Mouse (Mus musculus) MEL (cell line): ENCODE data around the gene Ccr6. TPM values are rescaled to one million over a fixed set of nuclear protein-coding genes. Genes with fewer than 3 reads are reported as not detected.

Experiments used
- DNase-seq: peaks from one replicate; pipeline ENCODE4 v3.0.0; 2011; ENCODE audit warnings: low read depth, low spot score
- H3K27ac ChIP-seq: 2 replicates; pipeline ENCODE4 v1.5.1; 2012; ENCODE audit warnings: low read depth, mild to moderate bottlenecking, control low read depth, low read length, moderate library complexity; ENCODE audit not compliant: control insufficient read depth
- H3K27me3 ChIP-seq, 2 experiments: fragments of 150-350 bp in 1 of 2; sonication (generic) in 1 of 2; 2 replicates each; pipeline ENCODE4 v1.6.1; 2012; ENCODE audit warnings: low read length in 2 of 2, mild to moderate bottlenecking in 2 of 2, improper control_type of control experiment in 1 of 2, moderate library complexity in 1 of 2; ENCODE audit not compliant: insufficient read depth in 2 of 2, control insufficient read depth in 1 of 2
- H3K36me3 ChIP-seq, 2 experiments: 2 replicates each; pipeline ENCODE4 v1.6.1; 2012 to 2014; ENCODE audit warnings: low read length in 2 of 2, improper control_type of control experiment in 1 of 2, inconsistent platforms in 1 of 2, mild to moderate bottlenecking in 1 of 2; ENCODE audit not compliant: insufficient read depth in 2 of 2, control insufficient read depth in 1 of 2
- H3K4me1 ChIP-seq, 2 experiments: fragments of 150-350 bp in 1 of 2; sonication (generic) in 1 of 2; 2 replicates each; pipeline ENCODE4 v1.6.1; 2012; ENCODE audit warnings: low read length in 2 of 2, improper control_type of control experiment in 1 of 2, mild to moderate bottlenecking in 1 of 2; ENCODE audit not compliant: insufficient read depth in 2 of 2, control insufficient read depth in 1 of 2
- H3K4me3 ChIP-seq, 2 experiments: fragments of 150-350 bp in 1 of 2; sonication (generic) in 1 of 2; 2 replicates each; pipeline ENCODE4 v1.5.1; 2012; ENCODE audit warnings: low read depth in 2 of 2, low read length in 2 of 2, mild to moderate bottlenecking in 2 of 2, moderate library complexity in 2 of 2, control low read depth in 1 of 2, improper control_type of control experiment in 1 of 2; ENCODE audit not compliant: control insufficient read depth in 1 of 2, insufficient read depth in 1 of 2
- H3K79me2 ChIP-seq: 2 replicates; pipeline ENCODE4 v1.6.1; 2012; ENCODE audit warnings: mild to moderate bottlenecking, low read length, moderate library complexity; ENCODE audit not compliant: control insufficient read depth, poor library complexity, insufficient read depth
- H3K9ac ChIP-seq: 2 replicates; pipeline ENCODE4 v1.6.1; 2012; ENCODE audit warnings: low read depth, mild to moderate bottlenecking, control low read depth, low read length, moderate library complexity; ENCODE audit not compliant: control insufficient read depth, poor library complexity, severe bottlenecking
- H3K9me3 ChIP-seq: fragments of 150-350 bp; sonication (generic); replicated peaks from 2 replicates; pipeline ENCODE4 v1.6.1; 2012; ENCODE audit warnings: mild to moderate bottlenecking, low read length, improper control_type of control experiment, moderate library complexity; ENCODE audit not compliant: insufficient read depth
- BHLHE40 ChIP-seq: IDR thresholded peaks from 2 replicates; pipeline ENCODE4 v1.6.1; 2012; ENCODE audit warnings: low read depth, mild to moderate bottlenecking, inconsistent platforms, low read length, improper control_type of control experiment, borderline replicate concordance
- CHD1 ChIP-seq: IDR thresholded peaks from 2 replicates; pipeline ENCODE4 v1.6.1; 2012; ENCODE audit warnings: low read depth, mild to moderate bottlenecking, inconsistent platforms, low read length, improper control_type of control experiment
- CHD2 ChIP-seq: IDR thresholded peaks from 2 replicates; pipeline ENCODE4 v1.6.1; 2011; ENCODE audit warnings: low read length, improper control_type of control experiment
- CTCF ChIP-seq, 3 experiments: IDR thresholded peaks in 2 of 3; conservative IDR thresholded peaks in 1 of 3; 2 replicates each; pipeline ENCODE4 v1.5.1; 2011 to 2012; ENCODE audit warnings: low read length in 3 of 3, low read depth in 2 of 3, mild to moderate bottlenecking in 2 of 3, improper control_type of control experiment in 1 of 3, inconsistent platforms in 1 of 3, mixed read lengths in 1 of 3, moderate library complexity in 1 of 3; ENCODE audit not compliant: control insufficient read depth in 1 of 3, insufficient read depth in 1 of 3, poor library complexity in 1 of 3, severe bottlenecking in 1 of 3
- EP300 ChIP-seq, 2 experiments: IDR thresholded peaks; 2 replicates each; pipeline ENCODE4 v1.6.1; 2011; ENCODE audit warnings: improper control_type of control experiment in 2 of 2, low read length in 2 of 2, low read depth in 1 of 2, mild to moderate bottlenecking in 1 of 2
- ETS1 ChIP-seq: IDR thresholded peaks from 2 replicates; pipeline ENCODE4 v1.6.1; 2012; ENCODE audit warnings: low read depth, mild to moderate bottlenecking, inconsistent platforms, low read length, improper control_type of control experiment, moderate library complexity
- KAT2A ChIP-seq: conservative IDR thresholded peaks from 2 replicates; pipeline ENCODE4 v1.6.1; 2012; ENCODE audit warnings: low read depth, low read length, improper control_type of control experiment, inconsistent platforms
- MAZ ChIP-seq: IDR thresholded peaks from 2 replicates; pipeline ENCODE4 v1.6.1; 2012; ENCODE audit warnings: low read depth, mild to moderate bottlenecking, inconsistent platforms, low read length, improper control_type of control experiment
- MXI1 ChIP-seq: IDR thresholded peaks from 2 replicates; pipeline ENCODE4 v1.6.1; 2011; ENCODE audit warnings: mild to moderate bottlenecking, low read depth, low read length, improper control_type of control experiment
- MYB ChIP-seq: IDR thresholded peaks from 2 replicates; pipeline ENCODE4 v1.6.1; 2011; ENCODE audit warnings: mild to moderate bottlenecking, low read depth, low read length, improper control_type of control experiment
- NELFE ChIP-seq: IDR thresholded peaks from 2 replicates; pipeline ENCODE4 v1.6.1; 2011; ENCODE audit warnings: low read depth, low read length, improper control_type of control experiment
- NRF1 ChIP-seq: IDR thresholded peaks from 2 replicates; pipeline ENCODE4 v1.6.1; 2014; ENCODE audit warnings: low read depth, mild to moderate bottlenecking, inconsistent platforms, low read length, improper control_type of control experiment, moderate library complexity; ENCODE audit not compliant: poor library complexity, insufficient read depth, severe bottlenecking
- POLR2AphosphoS2 ChIP-seq: IDR thresholded peaks from 2 replicates; pipeline ENCODE4 v1.6.1; 2011; ENCODE audit warnings: low read length, improper control_type of control experiment
- POLR2AphosphoS5 ChIP-seq: IDR thresholded peaks from 2 replicates; pipeline ENCODE4 v1.6.1; 2012; ENCODE audit warnings: low read depth, borderline replicate concordance, mild to moderate bottlenecking, inconsistent platforms, low read length, moderate library complexity, mixed read lengths
- RAD21 ChIP-seq: IDR thresholded peaks from 2 replicates; pipeline ENCODE4 v1.6.1; 2011; ENCODE audit warnings: mild to moderate bottlenecking, low read depth, low read length, improper control_type of control experiment
- SIN3A ChIP-seq: IDR thresholded peaks from 2 replicates; pipeline ENCODE4 v1.6.1; 2012; ENCODE audit warnings: low read length, improper control_type of control experiment, inconsistent platforms
- SMC3 ChIP-seq: IDR thresholded peaks from 2 replicates; pipeline ENCODE4 v1.6.1; 2011; ENCODE audit warnings: low read depth, low read length, improper control_type of control experiment
- TAL1 ChIP-seq: IDR thresholded peaks from 2 replicates; pipeline ENCODE4 v1.6.1; 2012; ENCODE audit warnings: mild to moderate bottlenecking, inconsistent platforms, low read length, moderate library complexity, mixed read lengths
- TCF12 ChIP-seq: IDR thresholded peaks from 2 replicates; pipeline ENCODE4 v1.6.1; 2014; ENCODE audit warnings: low read depth, mild to moderate bottlenecking, inconsistent platforms, low read length, improper control_type of control experiment, moderate library complexity
- USF1 ChIP-seq: IDR thresholded peaks from 2 replicates; pipeline ENCODE4 v1.6.1; 2014; ENCODE audit warnings: low read depth, mild to moderate bottlenecking, inconsistent platforms, low read length, improper control_type of control experiment, moderate library complexity
- USF2 ChIP-seq, 2 experiments: IDR thresholded peaks; 2 replicates each; pipeline ENCODE4 v1.6.1; 2011 to 2012; ENCODE audit warnings: improper control_type of control experiment in 2 of 2, low read length in 2 of 2, borderline replicate concordance in 1 of 2, inconsistent platforms in 1 of 2, low read depth in 1 of 2, mild to moderate bottlenecking in 1 of 2; ENCODE audit not compliant: insufficient read depth in 1 of 2
- ZMIZ1 ChIP-seq: IDR thresholded peaks from 2 replicates; pipeline ENCODE4 v1.6.1; 2012; ENCODE audit warnings: low read depth, mild to moderate bottlenecking, inconsistent platforms, low read length, improper control_type of control experiment, moderate library complexity
- ZNF384 ChIP-seq: IDR thresholded peaks from 2 replicates; pipeline ENCODE4 v1.6.1; 2012; ENCODE audit warnings: low read depth, mild to moderate bottlenecking, inconsistent platforms, low read length, improper control_type of control experiment
- polyA plus RNA-seq, 2 experiments: library from polyadenylated mRNA; stranded (reverse) in 1 of 2; unstranded in 1 of 2; fragments of >175 nt in 1 of 2; fragments of >200 nt in 1 of 2; gene quantifications; 2 replicates each; pipeline versions ENCODE4 v1.2.1 to v1.2.4; 2012; ENCODE audit warnings: low replicate concordance in 2 of 2, low read depth in 1 of 2; ENCODE audit not compliant: insufficient read length in 2 of 2, insufficient read depth in 1 of 2, missing spikeins in 1 of 2
- total RNA-seq: library from RNA; depleted of rRNA; stranded (reverse); fragments of 300-350 nt; gene quantifications from 2 replicates; pipeline ENCODE4 v1.2.3, GENCODE M21; 2012

The Ccr6 gene
- total and polyA plus RNA-seq, 3 experiments = not detected

DNA sequence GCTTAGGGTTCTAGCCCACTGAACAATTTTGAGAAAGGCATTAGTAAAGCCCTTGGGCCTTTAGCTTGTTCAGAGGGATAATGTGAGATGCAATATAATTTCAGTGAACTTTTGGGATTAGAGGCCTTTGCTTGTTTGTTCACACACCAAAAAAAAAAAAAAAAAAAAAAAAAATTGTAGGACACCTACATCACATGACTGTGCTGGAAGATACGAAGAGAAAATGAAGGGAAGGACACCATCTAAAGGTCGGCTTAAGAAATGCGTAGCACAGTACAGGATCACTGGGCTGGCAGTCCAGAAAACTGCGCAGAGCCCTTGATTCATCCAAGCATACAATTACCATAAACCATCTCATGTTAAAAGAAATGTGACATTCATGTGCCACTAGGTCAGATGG lies 65.7 kb downstream of the Ccr6 start:
- Histone ChIP-seq H3K36me3 (no peaks in the 10 kb centered on the region), H3K4me1 (no peaks in the 10 kb centered on the region), H3K9me3 (no peaks in the 10 kb centered on the region), H3K27ac (no peak overlapping the region), H3K4me3 (no peak overlapping the region), H3K27me3 (no peaks in the 10 kb centered on the region), H3K9ac (no peak overlapping the region), H3K79me2 (no peaks in the 10 kb centered on the region)
- peak; percentile 14 for DNase-seq
- peak in 1 of 3 experiments; percentile 6; a peak in 1 of 6 replicates for TF ChIP-seq CTCF (IDR thresholded peaks at IDR 0.05 in 2 of 3, conservative IDR thresholded peaks at IDR 0.05 in 1 of 3; ENCODE audit: control insufficient read depth in 1 of 3, insufficient read depth in 1 of 3, low read depth in 2 of 3, low read length in 3 of 3, poor library complexity in 1 of 3, severe bottlenecking in 1 of 3)
- peak; percentile 58; the same call in 1 of the 2 replicates for TF ChIP-seq USF1
- TF ChIP-seq ZNF384 = peak; percentile 81
- no peak for TF ChIP-seq MYB
- TF ChIP-seq BHLHE40 = no peak
- TF ChIP-seq RAD21 = peak; percentile 11

DNA sequence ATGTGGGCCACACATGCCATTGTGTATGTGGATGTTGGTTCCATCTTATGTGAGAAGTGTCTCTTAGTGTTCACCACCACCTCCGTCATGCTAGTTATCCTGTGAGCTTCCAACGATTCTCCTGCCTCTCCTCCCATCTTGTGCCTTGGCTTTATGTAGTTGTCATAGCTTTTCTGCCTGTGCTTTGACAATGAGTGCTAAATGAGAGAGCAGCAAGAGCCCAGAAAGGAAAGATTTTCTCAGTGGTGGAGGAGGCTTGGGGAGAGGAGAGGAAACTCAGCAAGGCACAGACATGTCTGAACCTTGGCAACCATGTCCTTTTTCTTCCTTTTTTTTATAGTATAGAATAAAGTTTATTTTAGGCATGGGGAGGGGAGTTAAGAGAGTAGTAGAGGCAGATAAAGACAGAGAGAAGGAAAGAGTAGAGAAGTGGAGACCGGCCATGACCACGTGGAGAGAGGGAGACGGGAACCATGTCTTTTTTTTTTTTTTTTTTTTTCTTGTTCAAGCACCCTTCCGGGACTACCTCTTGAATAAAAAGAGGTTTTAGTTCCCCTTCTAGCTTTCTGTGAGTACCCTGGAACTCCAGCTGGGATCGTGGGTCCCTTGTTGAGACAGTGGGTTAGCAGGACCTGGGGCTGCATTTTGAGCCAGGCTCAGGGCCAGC lies 67.1 kb downstream of the Ccr6 start:
- no peak for DNase-seq
- Histone ChIP-seq H3K9me3 (no peaks in the 10 kb centered on the region), H3K27ac (no peak overlapping the region), H3K36me3 (no peaks in the 10 kb centered on the region), H3K79me2 (no peaks in the 10 kb centered on the region), H3K4me3 (no peak overlapping the region), H3K27me3 (no peaks in the 10 kb centered on the region), H3K4me1 (no peaks in the 10 kb centered on the region), H3K9ac (no peak overlapping the region)
- TF ChIP-seq ZMIZ1 = no peak
- no peak for TF ChIP-seq TAL1
- TF ChIP-seq ETS1 = no peak
- no peak for TF ChIP-seq CHD1
- TF ChIP-seq SMC3 = no peak
- TF ChIP-seq SIN3A = no peak
- TF ChIP-seq MXI1 = no peak
- TF ChIP-seq RAD21 = no peak
- no peak for TF ChIP-seq NRF1
- TF ChIP-seq MAZ = no peak
- no peak for TF ChIP-seq CHD2
- TF ChIP-seq TCF12 = no peak
- TF ChIP-seq KAT2A = no peak
- TF ChIP-seq EP300 (IDR thresholded peaks at IDR 0.05; ENCODE audit: low read depth in 1 of 2, low read length in 2 of 2) = no peak
- TF ChIP-seq NELFE = no peak
- TF ChIP-seq MYB = no peak
- no peak for TF ChIP-seq USF2 (IDR thresholded peaks at IDR 0.05; ENCODE audit: borderline replicate concordance in 1 of 2, insufficient read depth in 1 of 2, low read depth in 1 of 2, low read length in 2 of 2)
- no peak for TF ChIP-seq POLR2AphosphoS2
- TF ChIP-seq POLR2AphosphoS5 = no peak
- TF ChIP-seq ZNF384 = no peak
